In the genomic region with DNA sequence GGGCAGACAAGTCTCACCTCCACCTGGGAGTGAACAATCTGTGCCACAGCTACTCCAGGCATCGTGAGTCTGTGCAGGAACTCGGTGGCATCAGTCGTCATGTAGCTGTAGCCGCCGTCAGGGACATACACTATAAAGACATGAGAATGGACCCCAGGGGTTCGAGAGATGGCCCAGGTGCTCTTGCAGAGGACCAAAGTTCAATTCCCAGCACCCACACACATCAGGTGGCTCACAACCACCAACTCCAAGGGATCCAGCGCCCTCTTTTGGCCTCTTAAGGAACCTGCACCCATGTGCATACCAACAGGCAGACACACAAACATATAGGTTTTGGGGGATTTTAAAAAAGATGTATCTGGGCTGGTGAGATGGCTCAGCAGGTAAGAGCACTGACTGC, we compare ENCODE assay signal across 16 mouse cellular contexts.
"Had no signal": no experiment of that assay in that cellular context is flagged by ENCODE, and none has a peak within 500 bp of the region (broad histone marks: within the 10 kb centered on the region; RNA-seq: fewer than 3 reads in every experiment).

No protein-coding gene starts in this region.

- H3K4me1 ChIP-seq: kidney, embryonic 15.5 days; limb, embryonic 12.5 days; megakaryocyte, embryonic 14.5 days; midbrain, embryonic 15.5 days; neural tube, embryonic 12.5 days had no signal

- H3K9ac ChIP-seq: kidney, embryonic 15.5 days; limb, embryonic 12.5 days; liver, embryonic 13.5 days; midbrain, embryonic 15.5 days; neural tube, embryonic 12.5 days had no signal

- H3K27me3 ChIP-seq: kidney, embryonic 15.5 days; limb, embryonic 12.5 days; liver, embryonic 13.5 days; megakaryocyte, embryonic 14.5 days; midbrain, embryonic 15.5 days; neural tube, embryonic 12.5 days had no signal

- ATAC-seq: lung, postnatal 0 days; midbrain, embryonic 15.5 days had no signal

- H3K27ac ChIP-seq: kidney, embryonic 15.5 days; limb, embryonic 12.5 days; liver, embryonic 13.5 days; midbrain, embryonic 15.5 days; neural tube, embryonic 12.5 days; stomach, postnatal 0 days had no signal

- DNase-seq: kidney, adult 11 months; kidney, postnatal 14 days; layer of hippocampus, postnatal 36 days; liver, embryonic 13.5 days; lung, adult 2 months; lung, postnatal 4 days; thymus, adult 2 months; thymus, postnatal 25 days had no signal

- H3K36me3 ChIP-seq: midbrain, embryonic 15.5 days had no signal

- H3K4me2 ChIP-seq: kidney, embryonic 15.5 days; limb, embryonic 12.5 days; liver, embryonic 13.5 days; midbrain, embryonic 11.5 days; midbrain, embryonic 15.5 days; neural tube, embryonic 12.5 days had no signal

- H3K4me3 ChIP-seq: kidney, embryonic 15.5 days; limb, embryonic 12.5 days; liver, embryonic 13.5 days; megakaryocyte, embryonic 14.5 days; midbrain, embryonic 15.5 days; neural tube, embryonic 12.5 days had no signal

- H3K9me3 ChIP-seq: kidney, embryonic 15.5 days; limb, embryonic 12.5 days; liver, embryonic 13.5 days; midbrain, embryonic 15.5 days; neural tube, embryonic 12.5 days had no signal
